Mouse (Mus musculus) heart, embryonic 12.5 days (tissue): ENCODE measurements around the gene Fzd2. TPM values are rescaled to one million over a fixed set of nuclear protein-coding genes. Genes with fewer than 3 reads are reported as not detected.

Experiments
- ATAC-seq: fragments of 200-750 bp; cut with Nextera tagmentation; 2 replicates; pipeline ENCODE4 v1.8.0; 2017; ENCODE audit warnings: moderate TSS enrichment, moderate library complexity; ENCODE audit not compliant: insufficient number of reproducible peaks, low FRiP score
- H3K27ac ChIP-seq: fragments of 300-500 bp; sonication (generic); 2 replicates; pipeline ENCODE4 v1.5.1; 2016; ENCODE audit warnings: mild to moderate bottlenecking, moderate library complexity; ENCODE audit not compliant: poor library complexity, severe bottlenecking
- H3K27me3 ChIP-seq: fragments of 300-500 bp; sonication (generic); replicated peaks from 2 replicates; pipeline ENCODE4 v1.6.1; 2016; ENCODE audit warnings: mild to moderate bottlenecking, moderate library complexity
- H3K36me3 ChIP-seq: fragments of 300-500 bp; sonication (generic); 2 replicates; pipeline ENCODE4 v1.6.1; 2016; ENCODE audit warnings: mild to moderate bottlenecking, moderate library complexity
- H3K4me1 ChIP-seq: fragments of 300-500 bp; sonication (generic); replicated peaks from 2 replicates; pipeline ENCODE4 v1.6.1; 2016; ENCODE audit warnings: mild to moderate bottlenecking
- H3K4me2 ChIP-seq: fragments of 300-500 bp; sonication (generic); 2 replicates; pipeline ENCODE4 v1.6.1; 2016; ENCODE audit warnings: mild to moderate bottlenecking, moderate library complexity
- H3K4me3 ChIP-seq: fragments of 300-500 bp; sonication (generic); 2 replicates; pipeline ENCODE4 v1.5.1; 2016; ENCODE audit warnings: mild to moderate bottlenecking
- H3K9ac ChIP-seq: fragments of 300-500 bp; sonication (generic); 2 replicates; pipeline ENCODE4 v1.6.1; 2016; ENCODE audit warnings: mild to moderate bottlenecking, moderate library complexity
- H3K9me3 ChIP-seq: fragments of 300-500 bp; sonication (generic); replicated peaks from 2 replicates; pipeline ENCODE4 v1.6.1; 2016; ENCODE audit warnings: mild to moderate bottlenecking, moderate library complexity
- WGBS: fragments of 180-500 bp; shearing (Covaris S2); methylation state at CpG from one replicate; pipeline ENCODE4 v1.1.7; 2016; 5-methylcytosine and 5-hydroxymethylcytosine counted together
- polyA plus RNA-seq: library from polyadenylated mRNA; unstranded; fragments of >200 nt; fragmentation: Nextera tagmentation; extraction: Ambion mirVana; gene quantifications from 2 replicates; pipeline ENCODE4 v1.2.1, GENCODE M21; 2016

Fzd2 gene
- polyA plus RNA-seq, 1 experiment from 2014 or later, result 32.0 TPM

DNA sequence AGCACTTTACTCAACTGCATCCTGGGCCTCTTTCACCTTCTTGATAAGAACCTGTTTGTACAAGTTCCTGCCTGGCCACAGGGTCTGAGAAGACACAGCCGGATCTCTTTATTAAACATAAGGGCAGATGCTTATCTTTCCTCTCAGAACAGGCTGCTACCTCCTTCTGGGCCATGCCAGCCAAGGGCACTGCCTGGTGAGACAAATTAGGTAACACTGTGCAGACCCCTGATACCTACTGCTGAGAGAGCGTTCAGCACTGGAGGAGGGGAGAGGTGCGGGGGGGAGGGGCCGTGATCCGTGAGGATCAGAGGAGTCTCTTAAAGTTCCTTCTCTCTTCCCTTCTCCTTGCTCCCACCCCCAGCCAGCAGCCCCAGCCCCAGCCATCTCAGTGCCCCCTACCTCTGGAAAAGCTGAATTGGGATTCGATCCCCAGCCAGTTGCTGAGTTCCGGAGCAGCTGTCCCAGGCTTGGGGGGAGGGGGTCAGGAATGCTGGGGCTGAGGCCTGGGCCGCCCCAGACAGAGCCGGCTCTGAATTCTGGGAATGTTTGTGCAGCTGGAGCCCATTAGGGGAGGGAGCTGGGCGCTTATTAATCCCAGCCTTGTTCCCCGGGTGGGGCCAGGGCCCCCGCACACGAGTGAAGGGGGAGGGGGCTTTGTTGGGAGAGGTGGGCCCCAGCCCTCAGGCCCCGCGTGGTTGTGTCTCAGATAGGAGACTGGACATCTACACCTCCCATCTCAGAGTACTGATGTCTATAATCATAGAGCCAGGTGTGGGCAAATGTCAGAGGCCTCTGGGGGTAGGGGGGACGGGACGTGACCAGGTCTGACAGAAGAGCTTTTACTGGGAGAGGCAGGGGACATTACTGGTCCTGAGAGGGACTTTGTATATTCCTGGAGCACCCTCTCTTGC lies 19.9 kb downstream of the Fzd2 start:
- WGBS, result 7% methylated on average over 17 of the region's 17 CpGs
- Histone ChIP-seq H3K27me3 (no peaks in the 10 kb centered on the region), H3K9ac (peak overlapping the region; percentile 65), H3K36me3 (peaks cover 13% of the 10 kb centered on the region), H3K27ac (peak overlapping the region; percentile 95), H3K4me3 (peak overlapping the region; percentile 37), H3K4me2 (peak overlapping the region; percentile 65), H3K4me1 (peaks cover 34% of the 10 kb centered on the region), H3K9me3 (peaks cover 4% of the 10 kb centered on the region)
- peak; percentile 80 for ATAC-seq

GRCm38 (mm10) chr11:102624888-102625407 lies 20.8 kb downstream of the Fzd2 start:
- H3K9me3 ChIP-seq, result no peaks in the 10 kb centered on the region
- peak; percentile 17; the same call in 1 of the 2 replicates for ATAC-seq
- H3K4me2 ChIP-seq, result peak overlapping the region; percentile 65
- 0 out of 2 replicates have a peak, but pooled peaks cover 6% of the 10 kb centered on the region for H3K36me3 ChIP-seq
- peak overlapping the region; percentile 95 for H3K27ac ChIP-seq
- H3K9ac ChIP-seq, result peak overlapping the region; percentile 65; the same call in 1 of the 2 replicates
- H3K27me3 ChIP-seq, result no peaks in the 10 kb centered on the region
- H3K4me3 ChIP-seq, result no peak overlapping the region
- peaks cover 42% of the 10 kb centered on the region for H3K4me1 ChIP-seq
- 41% methylated on average over 14 of the region's 14 CpGs for WGBS

DNA sequence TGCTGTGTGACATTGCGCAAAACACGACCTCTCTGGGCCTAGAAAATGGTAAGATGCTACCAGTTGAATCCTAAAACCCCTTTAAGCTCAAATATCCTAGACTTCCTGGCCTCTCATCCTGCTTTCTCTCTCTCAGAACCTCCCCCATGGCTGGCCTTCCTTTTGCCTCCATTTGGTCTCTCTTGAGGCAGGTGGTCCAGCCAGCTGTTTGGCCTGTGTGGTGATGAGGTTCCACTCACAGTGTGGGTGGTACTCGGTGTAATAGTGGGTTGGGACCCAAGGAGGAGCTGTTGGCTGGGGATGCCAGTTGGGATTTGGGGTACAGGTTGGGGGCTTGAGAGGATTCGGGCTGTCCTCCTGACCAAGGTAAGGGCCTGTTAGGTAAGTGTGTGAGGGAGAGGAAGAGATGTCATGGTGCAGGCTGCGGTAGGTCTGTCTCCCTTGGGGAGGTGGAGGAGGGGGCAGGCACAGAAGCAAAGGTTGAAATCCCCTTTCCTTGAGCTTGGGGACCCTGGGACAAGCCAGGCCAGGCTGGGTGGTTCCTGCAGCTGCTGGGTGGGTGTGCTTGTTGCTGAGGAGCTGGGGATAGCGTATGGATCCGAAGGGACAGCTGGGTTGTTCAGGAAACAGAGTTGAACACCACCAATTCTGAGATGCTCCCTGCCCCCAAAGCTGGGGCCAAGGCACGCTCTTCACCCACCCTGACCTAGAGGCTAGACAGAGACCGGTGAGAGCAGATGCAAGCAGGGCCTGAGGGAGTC lies 23.2 kb downstream of the Fzd2 start:
- Histone ChIP-seq H3K27me3 (no peaks in the 10 kb centered on the region), H3K4me3 (no peak overlapping the region), H3K9ac (no peak overlapping the region), H3K9me3 (no peaks in the 10 kb centered on the region), H3K4me1 (peaks cover 64% of the 10 kb centered on the region), H3K4me2 (no peak overlapping the region), H3K27ac (no peak overlapping the region), H3K36me3 (no peaks in the 10 kb centered on the region)
- 86% methylated on average over 9 of the region's 9 CpGs for WGBS
- ATAC-seq, result no peak

GRCm38 (mm10) chr11:102628529-102628928 lies 24.3 kb downstream of the Fzd2 start:
- Histone ChIP-seq H3K9ac (no peak overlapping the region), H3K27me3 (no peaks in the 10 kb centered on the region), H3K4me2 (no peak overlapping the region), H3K9me3 (no peaks in the 10 kb centered on the region), H3K36me3 (no peaks in the 10 kb centered on the region), H3K27ac (no peak overlapping the region), H3K4me3 (no peak overlapping the region), H3K4me1 (peaks cover 66% of the 10 kb centered on the region)
- no peak for ATAC-seq
- WGBS, result 72% methylated on average over 9 of the region's 9 CpGs

GRCm38 (mm10) chr11:102629375-102629774 lies 25.2 kb downstream of the Fzd2 start:
- H3K4me1 ChIP-seq, result peaks cover 59% of the 10 kb centered on the region
- 47% methylated on average over 8 of the region's 8 CpGs for WGBS
- H3K4me3 ChIP-seq, result no peak overlapping the region
- H3K9me3 ChIP-seq, result no peaks in the 10 kb centered on the region
- no peaks in the 10 kb centered on the region for H3K36me3 ChIP-seq
- no peak overlapping the region for H3K9ac ChIP-seq
- no peak for ATAC-seq
- H3K27me3 ChIP-seq, result no peaks in the 10 kb centered on the region
- no peak overlapping the region for H3K27ac ChIP-seq
- no peak overlapping the region for H3K4me2 ChIP-seq

GRCm38 (mm10) chr11:102630731-102631130 lies 26.5 kb downstream of the Fzd2 start:
- Histone ChIP-seq H3K4me3 (no peak overlapping the region), H3K27ac (no peak overlapping the region), H3K4me2 (no peak overlapping the region), H3K4me1 (peaks cover 47% of the 10 kb centered on the region), H3K9ac (no peak overlapping the region), H3K27me3 (no peaks in the 10 kb centered on the region), H3K9me3 (no peaks in the 10 kb centered on the region), H3K36me3 (no peaks in the 10 kb centered on the region)
- ATAC-seq, result no peak
- 20% methylated on average over 7 of the region's 7 CpGs for WGBS

DNA sequence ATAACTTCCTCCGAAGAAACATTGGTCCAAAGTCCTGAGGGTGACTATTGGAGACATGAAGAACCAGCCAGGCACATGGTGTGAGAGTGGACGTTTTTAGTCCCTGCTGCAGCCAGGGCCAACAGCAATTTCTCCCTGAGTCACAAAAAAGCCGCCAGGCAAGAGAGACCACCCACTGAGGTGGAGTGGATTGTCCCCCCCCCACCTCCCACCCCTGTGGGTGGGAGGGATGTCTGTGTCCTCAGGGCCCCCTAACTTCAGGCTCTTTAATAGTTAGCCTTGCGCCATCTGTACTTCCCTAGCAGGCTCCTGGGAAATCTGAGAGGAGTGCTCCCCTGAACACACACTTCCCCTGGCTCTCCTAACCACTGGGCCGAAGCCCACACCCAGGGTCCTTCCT lies 27.0 kb downstream of the Fzd2 start:
- Histone ChIP-seq H3K9ac (no peak overlapping the region), H3K4me2 (no peak overlapping the region), H3K27ac (no peak overlapping the region), H3K4me3 (no peak overlapping the region), H3K9me3 (no peaks in the 10 kb centered on the region), H3K36me3 (no peaks in the 10 kb centered on the region), H3K4me1 (peaks cover 47% of the 10 kb centered on the region), H3K27me3 (no peaks in the 10 kb centered on the region)
- WGBS, result 65% methylated on average over 5 of the region's 5 CpGs
- no peak for ATAC-seq

GRCm38 (mm10) chr11:102632725-102633124 lies 28.5 kb downstream of the Fzd2 start:
- Histone ChIP-seq H3K4me1 (peaks cover 51% of the 10 kb centered on the region), H3K9me3 (no peaks in the 10 kb centered on the region), H3K9ac (peak overlapping the region; percentile 52), H3K4me3 (peak overlapping the region; percentile 12), H3K36me3 (no peaks in the 10 kb centered on the region), H3K27ac (peak overlapping the region; percentile 29; the same call in 1 of the 2 replicates), H3K4me2 (peak overlapping the region; percentile 60), H3K27me3 (no peaks in the 10 kb centered on the region)
- 4% methylated on average over 12 of the region's 13 CpGs for WGBS
- no peak for ATAC-seq

GRCm38 (mm10) chr11:102633379-102633778 lies 29.2 kb downstream of the Fzd2 start:
- H3K36me3 ChIP-seq, result no peaks in the 10 kb centered on the region
- no peaks in the 10 kb centered on the region for H3K9me3 ChIP-seq
- peak overlapping the region; percentile 29; the same call in 1 of the 2 replicates for H3K27ac ChIP-seq
- H3K9ac ChIP-seq, result no peak overlapping the region
- WGBS, result 27% methylated on average over 9 of the region's 9 CpGs
- ATAC-seq, result 0 out of 2 replicates have a peak, but pooled peaks have one; percentile 30
- H3K4me3 ChIP-seq, result peak overlapping the region; percentile 12; the same call in 1 of the 2 replicates
- H3K27me3 ChIP-seq, result no peaks in the 10 kb centered on the region
- H3K4me2 ChIP-seq, result peak overlapping the region; percentile 60
- peaks cover 54% of the 10 kb centered on the region for H3K4me1 ChIP-seq

DNA sequence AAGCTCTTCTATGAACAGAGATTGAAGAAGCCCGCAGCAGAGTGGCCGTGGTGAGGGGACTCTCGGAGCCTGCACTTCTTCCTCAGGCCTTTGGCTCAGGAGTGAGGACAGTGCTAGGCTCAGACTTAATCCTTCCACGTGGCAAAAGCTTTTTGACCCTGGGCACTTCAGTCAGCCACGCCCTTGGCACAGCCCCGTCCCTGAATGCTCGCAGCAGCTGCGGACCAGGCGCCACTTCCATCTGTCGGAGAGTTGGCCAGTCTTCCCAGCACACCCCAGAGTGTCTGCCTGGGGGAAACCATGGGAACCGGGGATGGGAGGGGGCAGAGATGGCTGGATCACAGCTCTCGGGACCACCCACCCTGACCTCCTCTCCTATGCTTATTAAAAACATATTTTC lies 32.7 kb downstream of the Fzd2 start:
- Histone ChIP-seq H3K27ac (no peak overlapping the region), H3K9ac (0 out of 2 replicates have a peak overlapping the region, but pooled peaks have one; percentile 26), H3K4me2 (no peak overlapping the region), H3K4me3 (no peak overlapping the region), H3K4me1 (peaks cover 50% of the 10 kb centered on the region), H3K9me3 (no peaks in the 10 kb centered on the region), H3K27me3 (no peaks in the 10 kb centered on the region), H3K36me3 (no peaks in the 10 kb centered on the region)
- 48% methylated on average over 12 of the region's 12 CpGs for WGBS
- ATAC-seq, result no peak
